Mouse (Mus musculus) right cerebral cortex, postnatal 36 days (tissue): Measurements from ENCODE around the gene Gab2.

Source experiments
- DNase-seq, 2 experiments: peaks; one replicate each; pipeline ENCODE4 v3.0.0; 2022; ENCODE audit warnings: low spot score in 2 of 2, mixed read lengths in 1 of 2

Gab2 gene

GRCm38 (mm10) chr7:97346111-97346821, 264.9 kb downstream of the Gab2 start:
- DNase-seq = no peak

- DNase-seq = no peak
Observed at GRCm38 (mm10) chr7:97346822-97347166, 265.4 kb downstream of the Gab2 start.

GRCm38 (mm10) chr7:97347464-97347863, 266.1 kb downstream of the Gab2 start:
- DNase-seq = no peak

- DNase-seq = no peak
Observed at GRCm38 (mm10) chr7:97348318-97348717, 266.9 kb downstream of the Gab2 start.

- DNase-seq = no peak
Observed at GRCm38 (mm10) chr7:97348836-97349235, 267.4 kb downstream of the Gab2 start.

GRCm38 (mm10) chr7:97349438-97349837, 268.1 kb downstream of the Gab2 start:
- no peak for DNase-seq

- DNase-seq = no peak
Observed at GRCm38 (mm10) chr7:97350891-97351290, 269.5 kb downstream of the Gab2 start.

GRCm38 (mm10) chr7:97351792-97352513, 270.6 kb downstream of the Gab2 start:
- no peak for DNase-seq

- no peak for DNase-seq
Observed at GRCm38 (mm10) chr7:97353356-97353755, 272.0 kb downstream of the Gab2 start.

- no peak for DNase-seq
Observed at GRCm38 (mm10) chr7:97355068-97355841, 273.9 kb downstream of the Gab2 start.

GRCm38 (mm10) chr7:97356253-97356652, 274.9 kb downstream of the Gab2 start:
- no peak for DNase-seq

- DNase-seq = peak in 1 of 2 experiments; percentile 45
Observed at GRCm38 (mm10) chr7:97356875-97357276, 275.5 kb downstream of the Gab2 start.

GRCm38 (mm10) chr7:97357840-97358239, 276.5 kb downstream of the Gab2 start:
- DNase-seq = no peak

GRCm38 (mm10) chr7:97358347-97358746, 277.0 kb downstream of the Gab2 start:
- no peak for DNase-seq
